Mouse (Mus musculus) stomach, embryonic 16.5 days (tissue): ENCODE measurements around the gene Eed. TPM values are rescaled to one million over a fixed set of nuclear protein-coding genes. Genes with fewer than 3 reads are reported as not detected.
A peak's percentile ranks its signal among the peaks of the same experiment; 100 is the strongest.

Experiments used
- ATAC-seq: fragments of 200-750 bp; cut with Nextera tagmentation; 2 replicates; pipeline ENCODE4 v1.8.0; 2017; ENCODE audit warnings: moderate number of reproducible peaks, moderate TSS enrichment; ENCODE audit not compliant: insufficient read depth, low FRiP score
- H3K27ac ChIP-seq: fragments of 300-500 bp; sonication (generic); 2 replicates; pipeline ENCODE4 v1.5.1; 2014; ENCODE audit warnings: low read length
- H3K27me3 ChIP-seq: fragments of 300-500 bp; sonication (generic); 2 replicates; pipeline ENCODE4 v1.6.1; 2014; ENCODE audit warnings: low read length, control low read depth, mixed read lengths; ENCODE audit not compliant: control insufficient read depth, insufficient read depth
- H3K36me3 ChIP-seq: fragments of 300-500 bp; sonication (generic); 2 replicates; pipeline ENCODE4 v1.6.1; 2014; ENCODE audit warnings: low read length; ENCODE audit not compliant: control insufficient read depth, insufficient read depth
- H3K4me1 ChIP-seq: fragments of 300-500 bp; sonication (generic); 2 replicates; pipeline ENCODE4 v1.6.1; 2014; ENCODE audit warnings: low read length, control low read depth, mixed read lengths; ENCODE audit not compliant: control insufficient read depth, insufficient read depth
- H3K4me2 ChIP-seq: fragments of 300-500 bp; sonication (generic); 2 replicates; pipeline ENCODE4 v1.6.1; 2014; ENCODE audit warnings: low read depth, low read length, mixed read lengths
- H3K4me3 ChIP-seq: fragments of 300-500 bp; sonication (generic); replicated peaks from 2 replicates; pipeline ENCODE4 v1.5.1; 2014; ENCODE audit warnings: mild to moderate bottlenecking, low read length
- H3K9ac ChIP-seq: fragments of 300-500 bp; sonication (generic); 2 replicates; pipeline ENCODE4 v1.6.1; 2014; ENCODE audit warnings: low read length
- H3K9me3 ChIP-seq: fragments of 300-500 bp; sonication (generic); replicated peaks from 2 replicates; pipeline ENCODE4 v1.6.1; 2016; ENCODE audit warnings: low read length, control low read depth; ENCODE audit not compliant: control insufficient read depth
- WGBS: fragments of 180-500 bp; shearing (Covaris S2); extraction: QIAGEN DNeasy Blood & Tissue Kit; methylation state at CpG from one replicate; pipeline ENCODE4 v1.1.7; 2014; 5-methylcytosine and 5-hydroxymethylcytosine counted together
- polyA plus RNA-seq: library from polyadenylated mRNA; unstranded; fragments of >200 nt; fragmentation: Nextera tagmentation; extraction: Ambion mirVana; gene quantifications from 2 replicates; pipeline ENCODE4 v1.2.1, GENCODE M21; 2015

Gene Eed
- polyA plus RNA-seq, 1 experiment from 2014 or later, result 51.0 TPM

- Histone ChIP-seq H3K9ac (no peak overlapping the region), H3K4me2 (no peak overlapping the region), H3K4me3 (no peak overlapping the region), H3K27me3 (no peaks in the 10 kb centered on the region), H3K4me1 (no peaks in the 10 kb centered on the region), H3K36me3 (no peaks in the 10 kb centered on the region), H3K9me3 (no peaks in the 10 kb centered on the region), H3K27ac (no peak overlapping the region)
- no peak for ATAC-seq
- WGBS, result 84% methylated on average over 1 of the region's 1 CpGs
Observed at GRCm38 (mm10) chr7:89993091-89993490, 12.3 kb upstream of the Eed start.

GRCm38 (mm10) chr7:89984421-89984820 lies 3.6 kb upstream of the Eed start:
- Histone ChIP-seq H3K36me3 (no peaks in the 10 kb centered on the region), H3K27me3 (no peaks in the 10 kb centered on the region), H3K9me3 (no peaks in the 10 kb centered on the region), H3K27ac (no peak overlapping the region), H3K4me1 (0 out of 2 replicates have a peak, but pooled peaks cover 4% of the 10 kb centered on the region), H3K4me2 (no peak overlapping the region), H3K4me3 (no peak overlapping the region), H3K9ac (no peak overlapping the region)
- no peak for ATAC-seq

GRCm38 (mm10) chr7:89983441-89983840 lies 2.7 kb upstream of the Eed start:
- ATAC-seq, result no peak
- no peak overlapping the region for H3K9ac ChIP-seq
- H3K36me3 ChIP-seq, result no peaks in the 10 kb centered on the region

GRCm38 (mm10) chr7:89981557-89981956 lies 774 bp upstream of the Eed start:
- no peaks in the 10 kb centered on the region for H3K36me3 ChIP-seq
- no peak for ATAC-seq
- H3K4me1 ChIP-seq, result peaks cover 17% of the 10 kb centered on the region; the same call in 1 of the 2 replicates
- H3K9me3 ChIP-seq, result no peaks in the 10 kb centered on the region
- no peaks in the 10 kb centered on the region for H3K27me3 ChIP-seq
- peak overlapping the region; percentile 98 for H3K9ac ChIP-seq
- peak overlapping the region; percentile 91 for H3K4me3 ChIP-seq
- 6% methylated on average over 10 of the region's 10 CpGs for WGBS
- peak overlapping the region; percentile 60 for H3K4me2 ChIP-seq
- H3K27ac ChIP-seq, result peak overlapping the region; percentile 100

More at GRCm38 (mm10) chr7:89983441-89983840, 2.7 kb upstream of the Eed start:
- H3K27ac ChIP-seq, result no peak overlapping the region
- no peak overlapping the region for H3K4me3 ChIP-seq
- no peak overlapping the region for H3K4me2 ChIP-seq
- no peaks in the 10 kb centered on the region for H3K9me3 ChIP-seq
- no peaks in the 10 kb centered on the region for H3K27me3 ChIP-seq
- peaks cover 12% of the 10 kb centered on the region; the same call in 1 of the 2 replicates for H3K4me1 ChIP-seq
- 77% methylated on average over 2 of the region's 2 CpGs for WGBS

- ATAC-seq, result peak; percentile 38
- H3K4me2 ChIP-seq, result peak overlapping the region; percentile 78
- no peaks in the 10 kb centered on the region for H3K27me3 ChIP-seq
- peak overlapping the region; percentile 91 for H3K4me3 ChIP-seq
- peaks cover 17% of the 10 kb centered on the region; the same call in 1 of the 2 replicates for H3K4me1 ChIP-seq
- no peaks in the 10 kb centered on the region for H3K9me3 ChIP-seq
- H3K27ac ChIP-seq, result peak overlapping the region; percentile 100
- WGBS, result under 1% methylated on average over 31 of the region's 31 CpGs
- peaks cover 8% of the 10 kb centered on the region for H3K36me3 ChIP-seq
- peak overlapping the region; percentile 98 for H3K9ac ChIP-seq
Observed at GRCm38 (mm10) chr7:89980133-89980484, 674 bp downstream of the Eed start.

GRCm38 (mm10) chr7:89979432-89980130 lies 1.2 kb downstream of the Eed start:
- Histone ChIP-seq H3K4me3 (peak overlapping the region; percentile 91), H3K9me3 (no peaks in the 10 kb centered on the region), H3K4me2 (peak overlapping the region; percentile 78), H3K27ac (peak overlapping the region; percentile 100), H3K36me3 (peaks cover 10% of the 10 kb centered on the region), H3K9ac (peak overlapping the region; percentile 98), H3K4me1 (peaks cover 17% of the 10 kb centered on the region; the same call in 1 of the 2 replicates), H3K27me3 (no peaks in the 10 kb centered on the region)
- no peak for ATAC-seq
- WGBS, result 3% methylated on average over 23 of the region's 23 CpGs

GRCm38 (mm10) chr7:89976796-89977195 lies 4.0 kb downstream of the Eed start:
- 91% methylated on average over 7 of the region's 7 CpGs for WGBS
- peaks cover 18% of the 10 kb centered on the region for H3K36me3 ChIP-seq

GRCm38 (mm10) chr7:89975571-89975970 lies 5.2 kb downstream of the Eed start:
- Histone ChIP-seq H3K27ac (no peak overlapping the region), H3K9me3 (no peaks in the 10 kb centered on the region), H3K36me3 (peaks cover 20% of the 10 kb centered on the region), H3K4me2 (no peak overlapping the region), H3K4me1 (peaks cover 13% of the 10 kb centered on the region; the same call in 1 of the 2 replicates), H3K4me3 (no peak overlapping the region), H3K27me3 (no peaks in the 10 kb centered on the region), H3K9ac (no peak overlapping the region)
- no peak for ATAC-seq
- whole genome bisulfite sequencing, result 88% methylated on average over 1 of the region's 1 CpGs

More at GRCm38 (mm10) chr7:89976796-89977195, 4.0 kb downstream of the Eed start:
- Histone ChIP-seq H3K9ac (no peak overlapping the region), H3K27ac (no peak overlapping the region), H3K27me3 (no peaks in the 10 kb centered on the region), H3K4me1 (peaks cover 17% of the 10 kb centered on the region; the same call in 1 of the 2 replicates), H3K4me3 (no peak overlapping the region), H3K4me2 (no peak overlapping the region), H3K9me3 (no peaks in the 10 kb centered on the region)
- no peak for ATAC-seq

GRCm38 (mm10) chr7:89967235-89967634 lies 13.5 kb downstream of the Eed start:
- 80% methylated on average over 2 of the region's 2 CpGs for WGBS
- no peaks in the 10 kb centered on the region for H3K4me1 ChIP-seq
- no peaks in the 10 kb centered on the region for H3K27me3 ChIP-seq
- ATAC-seq, result no peak
- H3K27ac ChIP-seq, result no peak overlapping the region
- H3K36me3 ChIP-seq, result peaks cover 15% of the 10 kb centered on the region; the same call in 1 of the 2 replicates
- H3K9ac ChIP-seq, result no peak overlapping the region
- H3K9me3 ChIP-seq, result no peaks in the 10 kb centered on the region
- no peak overlapping the region for H3K4me2 ChIP-seq
- H3K4me3 ChIP-seq, result no peak overlapping the region
